Mouse (Mus musculus): Measurements from ENCODE around the gene Afp.
A peak's percentile ranks its signal among the peaks of the same experiment; 100 is the strongest.

The Afp gene

DNA sequence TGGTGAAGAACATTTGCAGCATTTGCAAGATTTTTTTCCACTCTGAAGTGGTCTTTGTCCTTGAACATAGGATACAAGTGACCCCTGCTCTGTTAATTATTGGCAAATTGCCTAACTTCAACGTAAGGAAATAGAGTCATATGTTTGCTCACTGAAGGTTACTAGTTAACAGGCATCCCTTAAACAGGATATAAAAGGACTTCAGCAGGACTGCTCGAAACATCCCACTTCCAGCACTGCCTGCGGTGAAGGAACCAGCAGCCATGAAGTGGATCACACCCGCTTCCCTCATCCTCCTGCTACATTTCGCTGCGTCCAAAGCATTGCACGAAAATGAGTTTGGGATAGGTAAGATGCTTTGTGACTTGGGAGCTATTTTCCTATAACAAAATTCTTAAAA, at the start of gene Afp:
Gene Afp (plus strand): TSS at position 220 of the 400 bp plus-strand sequence.
- no peak for DNase-seq (ENCODE audit: low spot score in 2 of 2)

DNA sequence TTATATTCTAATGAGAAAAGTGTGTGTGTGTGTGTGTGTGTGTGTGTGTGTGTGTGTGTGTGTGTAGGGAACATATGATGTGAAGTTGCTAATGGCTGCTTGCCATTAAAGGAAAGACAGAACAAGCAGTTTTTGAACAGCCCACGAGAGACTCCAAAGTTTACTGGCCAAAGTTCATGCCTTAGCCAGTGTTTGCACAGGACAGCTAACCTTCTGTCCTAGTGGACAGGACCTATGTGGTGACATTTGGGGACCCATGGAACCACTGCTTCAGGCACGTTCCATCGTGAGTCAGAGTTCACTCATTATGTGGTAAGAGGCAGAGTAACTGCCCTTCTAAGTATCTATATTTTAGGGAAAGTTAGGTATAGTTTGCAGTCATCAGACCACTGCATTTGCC, 43.0 kb upstream of the Afp start:
- DNase-seq (ENCODE audit: low spot score in 2 of 2) = no peak

DNA sequence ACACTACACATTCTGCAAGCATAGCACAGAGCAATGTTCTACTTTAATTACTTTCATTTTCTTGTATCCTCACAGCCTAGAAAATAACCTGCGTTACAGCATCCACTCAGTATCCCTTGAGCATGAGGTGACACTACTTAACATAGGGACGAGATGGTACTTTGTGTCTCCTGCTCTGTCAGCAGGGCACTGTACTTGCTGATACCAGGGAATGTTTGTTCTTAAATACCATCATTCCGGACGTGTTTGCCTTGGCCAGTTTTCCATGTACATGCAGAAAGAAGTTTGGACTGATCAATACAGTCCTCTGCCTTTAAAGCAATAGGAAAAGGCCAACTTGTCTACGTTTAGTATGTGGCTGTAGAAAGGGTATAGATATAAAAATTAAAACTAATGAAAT, 40.6 kb upstream of the Afp start:
- DNase-seq (ENCODE audit: low spot score in 2 of 2) = no peak

DNA sequence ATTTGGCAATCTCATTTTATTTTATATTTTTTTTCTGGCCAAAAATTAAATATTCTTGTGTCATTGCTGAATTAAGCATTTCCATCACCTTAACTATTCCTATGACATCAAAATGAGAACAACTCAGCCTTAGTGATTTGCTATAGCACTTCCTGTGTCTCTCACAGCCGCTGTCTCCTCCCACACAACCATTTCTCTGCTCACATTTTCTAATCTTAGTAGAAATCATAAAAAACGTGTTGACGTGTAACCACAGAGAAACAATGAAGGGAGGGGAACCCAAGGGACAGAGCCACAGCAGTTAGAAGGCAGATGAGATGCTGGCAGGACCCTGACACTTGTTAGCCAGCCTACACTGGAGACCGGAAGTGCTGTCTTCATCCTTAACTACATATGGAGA, 37.8 kb upstream of the Afp start:
- no peak for DNase-seq (ENCODE audit: low spot score in 2 of 2)

DNA sequence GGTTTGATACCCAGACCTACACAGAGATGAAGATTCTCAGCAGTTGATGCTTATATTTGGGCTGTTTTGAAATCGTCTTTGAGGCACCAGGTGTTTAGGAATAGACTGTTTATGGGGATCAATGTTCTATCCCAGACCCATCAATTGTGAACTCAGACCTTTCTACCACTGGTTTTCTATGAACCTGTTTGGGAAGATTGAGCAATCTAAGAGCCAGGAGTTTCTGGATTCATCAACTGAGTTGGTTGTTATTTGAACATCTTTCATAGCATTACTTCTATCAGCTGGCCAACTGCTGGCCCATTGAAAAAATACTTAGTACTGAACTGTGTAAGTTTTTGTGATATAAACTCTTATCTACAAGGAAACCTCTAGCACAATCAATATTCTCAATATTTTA, 33.3 kb upstream of the Afp start:
- DNase-seq (ENCODE audit: low spot score in 2 of 2) = no peak

DNA sequence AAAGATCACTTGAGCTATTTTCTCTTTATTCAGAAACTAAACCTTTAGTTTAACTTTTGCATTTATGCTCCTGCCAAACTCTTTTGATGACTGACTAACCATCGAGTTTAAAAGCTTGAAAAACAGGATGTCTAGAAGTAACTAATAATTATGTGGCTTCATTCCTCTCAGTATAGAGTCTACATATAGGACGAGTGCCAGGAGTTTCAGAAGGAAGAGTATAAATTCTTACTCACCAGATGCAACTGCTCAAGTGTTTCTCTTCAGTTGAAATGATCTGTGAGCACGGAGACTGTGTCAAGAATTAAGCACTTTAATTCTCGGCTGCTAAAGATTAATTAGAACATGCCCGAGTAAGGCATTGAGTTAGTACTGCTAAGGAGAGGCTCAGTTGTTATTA, 31.8 kb upstream of the Afp start:
- no peak for DNase-seq (ENCODE audit: low spot score in 2 of 2)

DNA sequence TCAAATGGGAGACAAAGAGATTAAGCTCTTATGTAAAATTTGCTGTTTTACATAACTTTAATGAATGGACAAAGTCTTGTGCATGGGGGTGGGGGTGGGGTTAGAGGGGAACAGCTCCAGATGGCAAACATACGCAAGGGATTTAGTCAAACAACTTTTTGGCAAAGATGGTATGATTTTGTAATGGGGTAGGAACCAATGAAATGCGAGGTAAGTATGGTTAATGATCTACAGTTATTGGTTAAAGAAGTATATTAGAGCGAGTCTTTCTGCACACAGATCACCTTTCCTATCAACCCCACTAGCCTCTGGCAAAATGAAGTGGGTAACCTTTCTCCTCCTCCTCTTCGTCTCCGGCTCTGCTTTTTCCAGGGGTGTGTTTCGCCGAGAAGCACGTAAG, 29.9 kb upstream of the Afp start, which contains the start of gene Alb:
Gene Alb (plus strand): TSS at position 279 of the 400 bp plus-strand sequence.
- DNase-seq (ENCODE audit: low spot score in 2 of 2) = no peak

DNA sequence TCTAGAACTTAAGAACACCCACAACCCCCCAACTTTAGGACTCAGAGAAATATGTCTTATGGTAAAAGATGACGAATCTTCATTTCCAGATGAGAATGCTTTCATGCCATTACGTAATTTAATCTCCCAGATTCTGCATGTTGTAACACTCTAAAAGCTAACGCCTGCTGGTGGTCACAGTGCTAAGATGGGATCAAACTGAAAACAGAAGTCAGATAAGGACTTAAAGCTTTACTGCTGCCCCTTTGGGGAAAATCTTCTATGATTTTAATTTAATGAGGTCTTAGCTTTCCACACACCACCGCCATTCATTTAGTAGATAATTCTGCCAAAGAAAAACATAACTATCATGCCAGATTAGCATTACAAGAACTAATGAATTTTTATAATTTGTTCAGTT, 23.7 kb upstream of the Afp start:
- no peak for DNase-seq (ENCODE audit: low spot score in 2 of 2)

DNA sequence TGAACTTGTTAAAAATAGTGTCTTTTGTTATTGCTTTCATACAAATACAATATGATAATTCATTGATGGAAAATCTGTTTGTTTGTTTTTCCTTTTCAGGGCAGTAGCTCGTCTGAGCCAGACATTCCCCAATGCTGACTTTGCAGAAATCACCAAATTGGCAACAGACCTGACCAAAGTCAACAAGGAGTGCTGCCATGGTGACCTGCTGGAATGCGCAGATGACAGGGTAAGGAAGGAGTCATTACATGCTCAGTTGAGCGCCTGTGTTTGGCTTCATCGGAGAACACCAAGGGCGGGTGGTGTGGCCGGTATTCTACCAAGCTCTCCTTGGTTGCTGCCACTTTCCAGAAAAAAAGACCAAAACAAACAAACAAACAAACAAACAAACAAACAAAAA, 23.3 kb upstream of the Afp start:
- DNase-seq (ENCODE audit: low spot score in 2 of 2) = peak in 1 of 2 experiments; percentile 6

DNA sequence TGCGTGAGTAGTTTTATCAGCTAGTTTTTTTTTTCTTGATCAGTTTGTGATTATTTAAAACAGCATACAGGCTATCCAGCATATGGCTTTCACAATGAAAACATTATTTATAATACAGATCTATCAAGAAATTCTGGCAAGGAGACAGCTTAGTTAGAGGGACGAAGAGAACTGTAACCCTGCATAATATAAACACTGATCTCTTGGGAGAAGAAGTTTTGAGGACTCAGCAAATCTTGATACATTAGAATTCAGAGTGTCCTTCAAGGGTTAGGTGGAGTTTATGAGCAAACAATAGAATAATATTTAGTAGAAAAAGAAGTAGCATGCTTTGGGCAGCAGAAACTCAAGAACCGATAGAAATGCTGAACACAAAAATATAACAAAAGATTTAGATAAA, 19.7 kb upstream of the Afp start:
- DNase-seq (ENCODE audit: low spot score in 2 of 2) = no peak

DNA sequence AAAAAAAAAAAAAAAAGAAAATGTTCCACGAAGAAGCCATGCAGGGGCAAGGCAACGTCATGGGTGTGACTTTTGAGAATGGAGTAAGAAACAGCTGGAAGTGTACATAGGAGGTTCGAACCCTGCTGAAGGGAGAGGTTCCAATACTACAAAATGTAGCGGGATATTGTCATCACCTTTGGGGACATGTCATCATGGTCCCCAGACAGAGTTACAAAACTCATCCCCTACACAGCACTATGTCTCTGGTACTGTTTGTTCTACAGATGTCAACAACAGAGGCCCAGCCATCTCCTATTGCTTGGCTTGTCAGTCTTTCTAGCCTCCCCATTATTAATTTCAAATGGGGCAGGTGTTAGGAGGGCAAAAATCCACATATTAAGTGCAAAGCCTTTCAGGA, 16.6 kb upstream of the Afp start:
- no peak for DNase-seq (ENCODE audit: low spot score in 2 of 2)

DNA sequence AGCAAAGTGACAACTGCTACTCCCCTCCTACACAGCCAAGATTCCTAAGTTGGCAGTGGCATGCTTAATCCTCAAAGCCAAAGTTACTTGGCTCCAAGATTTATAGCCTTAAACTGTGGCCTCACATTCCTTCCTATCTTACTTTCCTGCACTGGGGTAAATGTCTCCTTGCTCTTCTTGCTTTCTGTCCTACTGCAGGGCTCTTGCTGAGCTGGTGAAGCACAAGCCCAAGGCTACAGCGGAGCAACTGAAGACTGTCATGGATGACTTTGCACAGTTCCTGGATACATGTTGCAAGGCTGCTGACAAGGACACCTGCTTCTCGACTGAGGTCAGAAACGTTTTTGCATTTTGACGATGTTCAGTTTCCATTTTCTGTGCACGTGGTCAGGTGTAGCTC, 16.2 kb upstream of the Afp start:
- DNase-seq (ENCODE audit: low spot score in 2 of 2) = no peak

DNA sequence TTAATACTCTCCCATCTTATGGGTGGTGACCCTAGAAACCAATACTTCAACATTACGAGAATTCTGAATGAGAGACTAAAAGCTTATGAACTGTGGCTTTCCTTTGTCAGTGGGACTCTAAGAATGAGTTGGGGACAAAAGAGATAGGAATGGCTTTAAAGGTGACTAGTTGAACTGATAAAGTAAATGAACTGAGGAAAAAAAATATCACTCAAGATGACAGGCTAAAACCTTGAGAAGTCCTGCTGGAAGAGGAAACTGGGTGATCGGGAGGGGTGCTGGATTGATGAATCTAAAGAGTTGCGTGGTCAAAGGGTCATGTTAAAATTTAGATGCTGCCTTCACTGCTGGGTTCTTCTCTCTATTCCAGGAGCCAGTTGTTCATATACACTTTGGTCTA, 13.8 kb upstream of the Afp start:
- no peak for DNase-seq (ENCODE audit: low spot score in 2 of 2)

DNA sequence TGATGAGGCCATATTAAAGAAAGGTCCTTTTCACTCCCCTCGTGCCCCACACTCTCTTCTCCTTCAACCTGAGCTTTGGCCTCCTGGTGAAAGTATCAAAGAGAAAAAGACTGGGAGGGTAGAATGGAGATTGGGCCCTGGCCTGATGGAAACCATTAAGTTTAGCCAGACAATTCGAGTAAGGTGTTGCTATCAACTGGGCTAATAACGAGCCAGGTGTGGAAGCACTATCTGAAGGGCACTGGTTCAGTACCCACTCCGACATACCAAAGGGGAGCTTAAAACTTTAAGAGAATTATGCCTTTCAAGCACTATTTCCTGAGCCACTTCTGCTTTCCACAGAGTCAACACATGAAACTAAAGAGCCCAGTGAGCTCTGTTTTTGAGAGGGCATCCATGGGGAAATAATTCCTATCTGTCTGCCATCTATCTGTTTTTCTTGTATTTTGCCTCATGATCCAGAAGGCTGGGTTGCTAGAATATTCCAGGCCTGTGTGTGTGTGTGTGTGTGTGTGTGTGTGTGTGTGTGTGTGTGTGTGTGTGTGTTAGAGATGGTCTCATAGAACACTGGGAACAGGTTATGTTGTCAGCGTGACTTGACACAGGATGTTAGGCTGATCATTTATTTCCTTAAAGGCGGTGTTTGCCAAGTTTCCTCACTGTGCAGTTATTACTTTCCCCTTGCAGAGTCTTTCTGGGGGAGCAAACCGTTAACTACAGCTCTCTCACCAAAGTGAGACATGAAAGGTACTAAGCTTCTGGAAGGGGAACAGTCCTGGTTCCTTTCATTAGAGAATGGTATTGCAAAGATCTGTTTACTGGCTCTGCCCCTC, 13.0 kb upstream of the Afp start:
- no peak for DNase-seq (ENCODE audit: low spot score in 2 of 2)

DNA sequence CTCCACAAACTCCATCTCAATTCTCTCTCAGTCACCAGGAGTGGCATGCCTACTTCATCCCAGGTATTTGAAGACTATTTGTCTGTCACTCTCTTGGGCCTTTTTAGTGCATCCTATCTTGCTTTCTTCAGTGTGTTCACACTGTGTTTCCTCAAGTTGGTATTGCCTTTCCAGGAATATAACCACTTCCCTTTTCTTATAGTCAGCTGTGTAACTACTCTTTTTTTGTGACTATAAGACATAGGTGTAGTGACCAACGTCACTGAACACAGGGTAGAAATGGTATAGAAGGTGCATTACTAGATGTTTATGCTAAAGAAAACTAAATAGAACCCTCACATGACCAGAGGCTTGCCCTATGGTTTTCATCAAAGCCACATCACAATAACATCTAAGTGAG, 11.7 kb upstream of the Afp start:
- no peak for DNase-seq (ENCODE audit: low spot score in 2 of 2)

DNA sequence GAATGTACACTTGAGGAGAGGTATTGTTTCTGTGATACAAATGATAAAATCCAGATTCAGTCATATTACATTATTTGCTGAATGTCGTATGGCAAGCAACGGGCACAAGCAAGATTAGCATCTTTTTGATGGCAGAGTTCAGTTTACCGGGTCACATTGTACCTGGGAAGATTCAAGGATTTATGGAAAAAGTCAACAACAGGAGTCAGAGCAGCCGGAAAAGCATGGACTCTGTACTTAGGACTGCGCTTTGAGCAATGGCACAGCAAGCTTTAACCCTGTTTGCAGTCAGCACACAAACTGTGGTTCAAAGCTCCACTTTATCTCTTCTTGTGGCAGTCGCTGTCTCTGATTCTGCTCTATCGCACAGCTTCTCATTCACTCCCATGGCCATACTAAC, 4.9 kb upstream of the Afp start:
- DNase-seq (ENCODE audit: low spot score in 2 of 2) = no peak

DNA sequence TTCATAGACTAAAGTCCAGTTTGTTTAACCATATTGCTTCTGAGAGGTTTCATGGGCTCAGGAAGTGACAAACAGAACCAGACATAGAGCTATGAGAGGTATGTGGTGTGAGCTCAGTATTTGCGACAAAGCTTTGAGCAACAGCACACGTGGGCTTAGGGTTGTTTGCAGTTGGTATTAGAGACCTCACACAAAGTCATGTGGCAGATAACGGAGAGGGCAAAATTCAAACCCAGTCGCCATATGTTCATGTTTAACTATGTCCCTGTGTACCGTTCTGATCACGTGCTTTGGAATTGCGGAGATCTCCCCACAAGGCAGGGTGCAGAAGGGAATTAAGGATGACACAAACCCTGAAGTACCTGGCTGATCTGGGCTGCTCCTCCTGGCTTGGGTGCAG, 2.2 kb upstream of the Afp start:
- no peak for DNase-seq (ENCODE audit: low spot score in 2 of 2)

DNA sequence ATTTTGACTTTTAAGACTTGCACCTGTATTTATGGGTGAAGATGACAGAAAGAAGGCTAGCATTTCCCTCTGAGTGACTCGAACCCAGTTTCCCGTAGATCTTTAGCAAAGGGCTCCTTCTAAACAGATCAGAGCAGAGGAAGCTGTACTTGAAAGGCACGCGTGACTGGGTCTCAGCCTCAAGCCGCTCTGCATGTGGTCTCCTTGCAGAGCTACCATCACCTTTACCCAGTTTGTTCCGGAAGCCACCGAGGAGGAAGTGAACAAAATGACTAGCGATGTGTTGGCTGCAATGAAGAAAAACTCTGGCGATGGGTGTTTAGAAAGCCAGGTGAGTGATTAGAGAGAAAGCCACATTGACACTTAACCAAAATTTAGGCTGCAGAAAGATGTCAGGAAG, 1.9 kb downstream of the Afp start:
- no peak for DNase-seq (ENCODE audit: low spot score in 2 of 2)

DNA sequence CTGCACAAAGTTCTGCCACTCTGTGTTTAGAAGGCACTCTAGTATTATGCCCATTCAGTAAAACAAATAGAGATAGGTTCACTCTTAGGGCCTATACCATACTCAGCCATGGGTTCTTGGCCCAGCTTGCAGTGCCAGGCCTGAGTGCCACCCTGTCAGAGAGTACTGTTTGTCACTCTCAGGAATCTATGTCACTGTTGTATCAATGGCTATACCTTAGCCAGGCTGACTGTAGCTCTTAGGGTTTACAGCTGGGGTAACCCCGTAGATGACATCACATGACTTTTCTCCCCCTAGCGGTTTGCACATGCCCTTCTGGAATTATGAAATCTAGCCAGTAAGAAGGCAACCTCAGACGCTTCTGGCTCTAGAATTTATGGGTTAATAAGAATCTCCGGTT, 3.8 kb downstream of the Afp start:
- no peak for DNase-seq (ENCODE audit: low spot score in 2 of 2)

DNA sequence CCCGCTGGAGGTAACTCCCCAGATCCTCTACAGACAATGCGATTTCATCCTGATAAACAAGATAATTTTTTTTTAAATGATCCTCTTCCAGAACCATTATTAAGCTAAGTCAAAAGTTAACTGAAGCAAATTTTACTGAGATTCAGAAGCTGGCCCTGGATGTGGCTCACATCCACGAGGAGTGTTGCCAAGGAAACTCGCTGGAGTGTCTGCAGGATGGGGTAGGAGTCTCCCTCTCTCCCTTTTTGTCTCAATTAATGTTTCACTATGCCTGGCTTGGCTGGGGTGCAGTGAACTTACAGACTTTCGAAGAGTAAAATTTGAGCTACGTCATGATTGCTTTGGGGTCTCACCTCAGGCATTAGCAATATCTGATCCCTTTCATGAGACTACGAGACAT, 9.0 kb downstream of the Afp start:
- no peak for DNase-seq (ENCODE audit: low spot score in 2 of 2)

DNA sequence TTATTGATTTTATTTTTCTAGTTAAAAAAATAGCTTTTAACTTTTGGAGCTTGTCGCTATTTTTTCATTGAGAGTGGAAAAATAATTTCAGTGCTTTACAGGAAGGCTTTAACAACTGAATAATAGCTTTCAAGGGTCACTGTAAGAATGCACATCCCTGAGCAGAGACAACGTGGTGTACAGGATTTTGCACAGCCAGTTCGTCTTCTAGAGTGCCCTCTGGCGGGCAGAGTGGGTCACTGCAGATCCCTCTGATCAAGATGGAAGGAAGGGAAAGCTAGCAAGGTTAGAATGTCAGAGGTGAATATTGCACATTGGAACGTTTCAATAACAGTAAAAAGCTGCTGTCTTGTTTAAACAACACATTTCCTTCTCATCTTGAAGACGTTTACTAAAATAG, 10.2 kb downstream of the Afp start:
- peak; percentile 57 to 79 for DNase-seq (ENCODE audit: low spot score in 2 of 2)

DNA sequence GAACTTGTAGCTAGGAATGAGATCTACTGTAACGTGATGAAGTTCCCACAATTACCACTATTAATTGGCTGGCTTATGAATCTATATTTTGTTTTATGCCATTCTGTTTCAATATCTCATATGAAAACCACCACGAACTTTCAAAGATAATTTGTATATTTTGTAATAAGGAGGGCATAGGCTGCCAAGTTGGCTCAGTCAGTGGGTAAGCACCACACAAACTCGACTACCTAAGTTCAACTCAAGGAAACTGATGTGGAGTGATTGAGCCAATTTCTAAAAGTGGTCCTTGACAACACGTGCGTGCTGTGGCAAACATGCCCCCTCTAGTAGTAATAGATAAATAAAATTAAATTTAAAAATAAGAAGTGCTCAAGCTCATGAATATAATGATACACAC, 11.2 kb downstream of the Afp start:
- no peak for DNase-seq (ENCODE audit: low spot score in 2 of 2)

DNA sequence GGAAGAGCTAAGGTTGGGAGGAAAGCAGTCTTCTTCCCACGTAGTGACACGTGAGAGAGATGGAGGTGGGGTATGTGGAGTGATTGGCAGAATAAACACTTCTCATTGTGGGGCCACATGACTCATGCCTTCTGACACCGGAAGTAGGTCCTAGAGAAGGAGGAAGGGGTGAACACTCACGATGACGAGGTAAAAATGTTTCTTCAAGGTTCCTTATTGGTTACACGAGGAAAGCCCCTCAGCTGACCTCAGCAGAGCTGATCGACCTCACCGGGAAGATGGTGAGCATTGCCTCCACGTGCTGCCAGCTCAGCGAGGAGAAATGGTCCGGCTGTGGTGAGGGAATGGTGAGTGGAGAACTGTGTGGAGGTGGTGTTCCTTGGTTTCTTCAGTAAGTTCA, 14.2 kb downstream of the Afp start:
- DNase-seq (ENCODE audit: low spot score in 2 of 2) = no peak

DNA sequence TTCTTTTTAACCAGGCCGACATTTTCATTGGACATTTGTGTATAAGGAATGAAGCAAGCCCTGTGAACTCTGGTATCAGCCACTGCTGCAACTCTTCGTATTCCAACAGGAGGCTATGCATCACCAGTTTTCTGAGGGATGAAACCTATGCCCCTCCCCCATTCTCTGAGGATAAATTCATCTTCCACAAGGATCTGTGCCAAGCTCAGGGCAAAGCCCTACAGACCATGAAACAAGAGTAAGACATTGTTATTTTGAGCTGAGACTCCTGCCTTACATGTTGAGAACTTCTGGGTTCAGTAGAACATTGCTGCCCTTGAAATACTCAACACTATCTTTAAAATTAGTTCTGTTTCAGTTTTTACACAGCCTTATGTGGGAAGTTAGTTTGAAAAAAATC, 16.0 kb downstream of the Afp start:
- DNase-seq (ENCODE audit: low spot score in 2 of 2) = no peak

Measured in cerebellum, postnatal 4 days (tissue).